Mouse (Mus musculus): ENCODE results near the gene Ghr. TPM values are rescaled to one million over a fixed set of nuclear protein-coding genes. Genes with fewer than 3 reads are reported as not detected.
A peak's percentile ranks its signal among the peaks of the same experiment; 100 is the strongest.

Ghr gene
- polyA plus RNA-seq, 1 experiment, result 3.8 TPM

GRCm38 (mm10) chr15:3281216-3281615 is 302.1 kb downstream of the Ghr start:
- no peaks in the 10 kb centered on the region for H3K4me1 ChIP-seq (ENCODE audit: control insufficient read depth, insufficient read depth, insufficient read length, low read length)
- peaks cover 28% of the 10 kb centered on the region for H3K36me3 ChIP-seq (ENCODE audit: control insufficient read depth, insufficient read depth, low read length)
- no peaks in the 10 kb centered on the region for H3K27me3 ChIP-seq (ENCODE audit: control insufficient read depth, insufficient read depth, low read length)
- TF ChIP-seq CTCF (IDR thresholded peaks at IDR 0.05; ENCODE audit: extremely low read depth, insufficient read length, insufficient replicate concordance, low read depth, low read length), result no peak
- TF ChIP-seq POLR2A (IDR thresholded peaks at IDR 0.05; ENCODE audit: low read depth, low read length), result no peak
- no peak overlapping the region for H3K27ac ChIP-seq (ENCODE audit: insufficient read depth, low read depth, low read length)
- H3K4me3 ChIP-seq (ENCODE audit: low read depth, low read length), result no peak overlapping the region

GRCm38 (mm10) chr15:3279242-3279641 is 304.1 kb downstream of the Ghr start:
- Histone ChIP-seq H3K4me1 (ENCODE audit: control insufficient read depth, insufficient read depth, insufficient read length, low read length) (no peaks in the 10 kb centered on the region), H3K36me3 (ENCODE audit: control insufficient read depth, insufficient read depth, low read length) (peaks cover 40% of the 10 kb centered on the region), H3K4me3 (ENCODE audit: low read depth, low read length) (no peak overlapping the region), H3K27me3 (ENCODE audit: control insufficient read depth, insufficient read depth, low read length) (no peaks in the 10 kb centered on the region), H3K27ac (ENCODE audit: insufficient read depth, low read depth, low read length) (no peak overlapping the region)
- 87% methylated on average over 7 of the region's 7 CpGs for WGBS
- no peak for TF ChIP-seq CTCF (IDR thresholded peaks at IDR 0.05; ENCODE audit: extremely low read depth, insufficient read length, insufficient replicate concordance, low read depth, low read length)
- TF ChIP-seq POLR2A (IDR thresholded peaks at IDR 0.05; ENCODE audit: low read depth, low read length), result no peak

GRCm38 (mm10) chr15:3277391-3277790 is 305.9 kb downstream of the Ghr start:
- H3K4me1 ChIP-seq (ENCODE audit: control insufficient read depth, insufficient read depth, insufficient read length, low read length), result no peaks in the 10 kb centered on the region; the same call in 1 of the 2 replicates
- H3K27ac ChIP-seq (ENCODE audit: insufficient read depth, low read depth, low read length), result no peak overlapping the region
- H3K36me3 ChIP-seq (ENCODE audit: control insufficient read depth, insufficient read depth, low read length), result peaks cover 47% of the 10 kb centered on the region
- TF ChIP-seq CTCF (IDR thresholded peaks at IDR 0.05; ENCODE audit: extremely low read depth, insufficient read length, insufficient replicate concordance, low read depth, low read length) (peak; percentile 44; the same call in 1 of the 2 replicates), POLR2A (IDR thresholded peaks at IDR 0.05; ENCODE audit: low read depth, low read length) (no peak)
- no peaks in the 10 kb centered on the region for H3K27me3 ChIP-seq (ENCODE audit: control insufficient read depth, insufficient read depth, low read length)
- no peak overlapping the region for H3K4me3 ChIP-seq (ENCODE audit: low read depth, low read length)
- 90% methylated on average over 2 of the region's 2 CpGs for WGBS

- peaks cover 10% of the 10 kb centered on the region; the same call in 1 of the 2 replicates for H3K4me1 ChIP-seq (ENCODE audit: control insufficient read depth, insufficient read depth, insufficient read length, low read length)
- peaks cover 29% of the 10 kb centered on the region for H3K36me3 ChIP-seq (ENCODE audit: control insufficient read depth, insufficient read depth, low read length)
- H3K4me3 ChIP-seq (ENCODE audit: low read depth, low read length), result peak overlapping the region; percentile 44
- TF ChIP-seq POLR2A (IDR thresholded peaks at IDR 0.05; ENCODE audit: low read depth, low read length) (no peak), CTCF (IDR thresholded peaks at IDR 0.05; ENCODE audit: extremely low read depth, insufficient read length, insufficient replicate concordance, low read depth, low read length) (no peak)
- no peaks in the 10 kb centered on the region for H3K27me3 ChIP-seq (ENCODE audit: control insufficient read depth, insufficient read depth, low read length)
- 61% methylated on average over 1 of the region's 1 CpGs for WGBS
- H3K27ac ChIP-seq (ENCODE audit: insufficient read depth, low read depth, low read length), result peak overlapping the region; percentile 17; the same call in 1 of the 2 replicates
Measured at GRCm38 (mm10) chr15:3273191-3273590, 310.1 kb downstream of the Ghr start.

GRCm38 (mm10) chr15:3271216-3271615 is 312.1 kb downstream of the Ghr start:
- Histone ChIP-seq H3K4me1 (ENCODE audit: control insufficient read depth, insufficient read depth, insufficient read length, low read length) (peaks cover 10% of the 10 kb centered on the region; the same call in 1 of the 2 replicates), H3K36me3 (ENCODE audit: control insufficient read depth, insufficient read depth, low read length) (peaks cover 20% of the 10 kb centered on the region), H3K27me3 (ENCODE audit: control insufficient read depth, insufficient read depth, low read length) (no peaks in the 10 kb centered on the region), H3K4me3 (ENCODE audit: low read depth, low read length) (peak overlapping the region; percentile 75), H3K27ac (ENCODE audit: insufficient read depth, low read depth, low read length) (peak overlapping the region; percentile 91)
- TF ChIP-seq POLR2A (IDR thresholded peaks at IDR 0.05; ENCODE audit: low read depth, low read length), result no peak
- peak; percentile 3; the same call in 1 of the 2 replicates for TF ChIP-seq CTCF (IDR thresholded peaks at IDR 0.05; ENCODE audit: extremely low read depth, insufficient read length, insufficient replicate concordance, low read depth, low read length)
- 4% methylated on average over 6 of the region's 6 CpGs for WGBS

GRCm38 (mm10) chr15:3270646-3271077 is 312.6 kb downstream of the Ghr start:
- peak overlapping the region; percentile 96 for H3K27ac ChIP-seq (ENCODE audit: insufficient read depth, low read depth, low read length)
- no peaks in the 10 kb centered on the region for H3K27me3 ChIP-seq (ENCODE audit: control insufficient read depth, insufficient read depth, low read length)
- peak overlapping the region; percentile 56 for H3K4me3 ChIP-seq (ENCODE audit: low read depth, low read length)
- H3K4me1 ChIP-seq (ENCODE audit: control insufficient read depth, insufficient read depth, insufficient read length, low read length), result peaks cover 13% of the 10 kb centered on the region; the same call in 1 of the 2 replicates
- TF ChIP-seq CTCF (IDR thresholded peaks at IDR 0.05; ENCODE audit: extremely low read depth, insufficient read length, insufficient replicate concordance, low read depth, low read length) (no peak), POLR2A (IDR thresholded peaks at IDR 0.05; ENCODE audit: low read depth, low read length) (peak; percentile 95)
- WGBS, result under 1% methylated on average over 12 of the region's 12 CpGs
- peaks cover 18% of the 10 kb centered on the region for H3K36me3 ChIP-seq (ENCODE audit: control insufficient read depth, insufficient read depth, low read length)

- H3K36me3 ChIP-seq (ENCODE audit: control insufficient read depth, insufficient read depth, low read length), result peaks cover 14% of the 10 kb centered on the region
- peak overlapping the region; percentile 96 for H3K27ac ChIP-seq (ENCODE audit: insufficient read depth, low read depth, low read length)
- no peak overlapping the region for H3K4me3 ChIP-seq (ENCODE audit: low read depth, low read length)
- 9% methylated on average over 6 of the region's 6 CpGs for WGBS
- no peak for TF ChIP-seq CTCF (IDR thresholded peaks at IDR 0.05; ENCODE audit: extremely low read depth, insufficient read length, insufficient replicate concordance, low read depth, low read length)
- no peak for TF ChIP-seq POLR2A (IDR thresholded peaks at IDR 0.05; ENCODE audit: low read depth, low read length)
- H3K27me3 ChIP-seq (ENCODE audit: control insufficient read depth, insufficient read depth, low read length), result no peaks in the 10 kb centered on the region
- H3K4me1 ChIP-seq (ENCODE audit: control insufficient read depth, insufficient read depth, insufficient read length, low read length), result peaks cover 13% of the 10 kb centered on the region; the same call in 1 of the 2 replicates
Measured at GRCm38 (mm10) chr15:3269996-3270645, 313.2 kb downstream of the Ghr start.

Data from small intestine, adult 2 months (tissue).